Mouse (Mus musculus) liver, embryonic 14 days (tissue): Measurements from ENCODE around the gene Tspan32. TPM values are rescaled to one million over a fixed set of nuclear protein-coding genes. Genes with fewer than 3 reads are reported as not detected.

Experiments
- polyA plus RNA-seq: library from polyadenylated mRNA; depleted of rRNA; stranded (reverse); fragments of >200 nt; gene quantifications from 2 replicates; pipeline ENCODE4 v1.2.3, GENCODE M21; 2012; rRNA removed

The Tspan32 gene
- polyA plus RNA-seq: 40.9 and 50.3 TPM in 2 replicates

DNA sequence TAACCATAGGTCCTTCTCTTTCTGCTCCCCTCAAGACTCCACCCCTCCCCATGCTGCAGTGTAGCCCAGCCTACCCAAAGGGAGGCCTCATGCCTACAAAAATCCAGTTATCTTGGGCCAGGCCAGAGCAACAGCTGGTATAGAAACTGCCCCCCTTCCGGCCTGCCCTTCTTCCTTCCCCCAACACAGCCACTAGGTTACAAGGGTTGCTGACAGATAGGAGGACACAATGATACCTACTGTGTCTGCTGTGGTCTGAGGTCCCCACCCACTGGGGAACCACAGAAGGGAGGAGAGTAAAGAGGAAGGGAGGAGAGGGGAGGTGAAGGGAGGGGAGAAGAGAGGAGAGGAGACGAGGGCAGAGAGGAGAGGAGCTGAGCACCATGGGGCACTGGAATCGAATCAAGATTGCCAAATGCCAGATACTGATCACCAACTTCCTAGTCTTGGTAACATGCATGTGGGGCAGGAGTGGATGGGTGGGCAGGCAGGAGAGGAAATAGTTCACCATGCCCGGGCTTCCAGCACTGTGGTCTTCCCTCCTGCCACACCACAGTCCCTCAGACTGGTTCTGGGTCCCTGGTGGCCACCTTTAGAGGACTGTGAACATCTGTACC is at the start of gene Tspan32:
TSS of gene Tspan32 (plus strand) at position 320 of the 617 bp plus-strand sequence.

DNA sequence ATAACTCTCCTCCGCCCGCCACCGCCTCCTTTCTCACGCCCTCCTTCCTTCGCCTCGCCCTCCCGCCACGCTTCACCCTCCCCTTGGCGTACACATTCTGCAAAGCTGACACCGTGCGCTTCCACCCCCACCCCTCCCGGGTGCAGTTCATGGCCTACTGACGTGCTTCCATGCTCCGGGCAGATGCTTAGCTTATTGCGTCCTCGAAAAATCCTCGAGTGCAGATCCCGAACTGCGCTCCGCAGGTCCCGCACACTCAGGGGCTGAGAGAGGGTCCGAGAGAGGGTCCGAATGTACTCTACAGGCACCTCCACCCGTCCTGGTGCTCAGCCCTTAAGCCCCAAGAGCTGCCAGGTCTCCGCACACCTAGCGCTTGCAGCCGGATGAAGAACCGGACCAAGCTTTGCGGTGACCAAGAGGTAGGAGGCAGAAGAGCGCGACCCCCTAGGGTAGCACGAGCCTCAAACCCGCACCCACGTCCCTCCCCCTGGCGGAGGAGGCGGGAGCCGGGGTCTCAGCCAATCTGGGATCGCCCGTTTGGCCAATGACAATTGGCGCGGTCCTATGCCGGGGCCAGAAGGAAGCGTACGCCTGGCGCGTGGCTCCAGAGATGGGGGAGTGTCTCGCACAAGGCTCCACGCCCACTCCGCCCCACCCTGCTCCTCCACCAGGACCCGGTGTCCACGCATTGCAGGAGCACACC is 35.9 kb upstream of the Tspan32 start, which contains the start of gene Ascl2:
TSS of gene Ascl2 (minus strand) at position 456 of the 703 bp plus-strand sequence.

DNA sequence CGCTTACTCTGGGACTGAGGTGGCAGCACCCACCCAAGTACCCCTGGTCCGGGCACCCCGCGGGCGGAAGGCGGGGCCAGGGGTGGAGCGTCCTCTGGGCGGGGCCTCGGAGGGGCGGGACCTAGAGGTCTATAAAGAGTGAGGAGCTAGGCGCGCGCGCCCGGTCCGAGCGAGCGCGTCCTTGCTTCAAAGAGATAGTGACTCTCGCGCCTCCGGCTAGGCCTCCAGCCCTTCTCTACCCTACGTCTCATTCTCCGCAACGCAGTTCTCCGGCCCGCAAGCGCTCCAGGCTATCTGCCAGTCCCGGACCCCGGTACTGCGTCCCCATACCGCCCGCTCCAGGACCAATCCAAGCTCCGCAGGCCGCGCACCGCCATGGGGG is 47.8 kb downstream of the Tspan32 start, which contains the start of gene Cd81:
TSS of gene Cd81 (plus strand) at position 114 of the 382 bp plus-strand sequence.

DNA sequence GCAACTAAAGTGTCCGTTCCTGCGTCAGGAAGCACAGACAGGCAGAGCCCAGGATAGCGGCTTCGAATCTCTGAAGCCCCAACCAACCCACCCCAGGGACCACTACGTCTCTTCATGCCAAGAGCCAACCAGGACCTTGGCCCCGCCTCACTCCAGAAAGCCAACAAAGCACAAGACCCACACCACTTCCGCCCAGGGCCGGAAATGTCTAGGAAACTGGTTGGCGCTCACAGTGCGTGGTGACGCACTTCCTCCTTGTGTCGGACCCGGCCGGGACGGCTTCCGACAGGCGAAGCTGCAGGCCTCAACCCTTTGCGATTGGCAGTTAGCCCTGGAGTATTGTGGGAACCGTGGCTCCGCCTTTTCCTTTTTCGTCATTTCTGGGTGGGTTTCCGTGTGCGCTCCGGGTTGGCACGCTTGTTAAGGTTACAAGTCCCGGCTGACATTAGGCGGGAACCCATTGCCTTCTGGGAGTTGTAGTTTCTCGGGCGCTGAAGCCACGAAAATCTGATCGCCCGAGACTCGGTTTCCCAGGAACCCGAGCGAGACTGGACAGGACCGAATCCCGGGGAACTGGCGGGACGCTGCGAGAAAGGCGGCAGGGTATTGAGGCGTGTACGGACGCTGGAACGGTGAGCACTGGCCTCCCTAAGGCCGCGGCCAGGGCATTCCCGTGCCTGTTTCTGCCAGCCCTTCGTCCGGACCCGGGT is 64.2 kb downstream of the Tspan32 start, which contains the start of gene Tssc4:
TSS of gene Tssc4 (plus strand) at position 368 of the 710 bp plus-strand sequence.

Other genes starting within 250 kb of the Tspan32 start
- 0.05 TPM in 1 of 2 replicates, not detected in the other for gene Th, start 73.9 kb upstream of the Tspan32 start, polyA plus RNA-seq
- 0.27 and 0.31 TPM in 2 replicates for gene Ascl2, start 35.8 kb upstream of the Tspan32 start, polyA plus RNA-seq
- 49.0 and 54.4 TPM in 2 replicates for gene Cd81, start 47.7 kb downstream of the Tspan32 start, polyA plus RNA-seq
- gene Tssc4, start 64.2 kb downstream of the Tspan32 start, polyA plus RNA-seq: 35.9 and 38.4 TPM in 2 replicates
- gene Trpm5, start 89.6 kb downstream of the Tspan32 start, polyA plus RNA-seq: 0.46 and 0.86 TPM in 2 replicates
- gene Kcnq1, start 101.3 kb downstream of the Tspan32 start, polyA plus RNA-seq: 0.14 and 0.15 TPM in 2 replicates